Mouse (Mus musculus) left cerebral cortex, adult 2 months (tissue): Measurements from ENCODE around the gene Tdp1. TPM values are rescaled to one million over a fixed set of nuclear protein-coding genes. Genes with fewer than 3 reads are reported as not detected.

Experiments used
- DNase-seq, 2 experiments: peaks; one replicate each; pipeline ENCODE4 v3.0.0; 2021 to 2022; ENCODE audit warnings: low spot score in 2 of 2, mixed read lengths in 1 of 2; ENCODE audit errors: extremely low spot score in 1 of 2
- H3K27ac ChIP-seq: fragments of 200-600 bp; 2 replicates; pipeline ENCODE4 v1.8.1; 2022
- H3K4me3 ChIP-seq: fragments of 200-600 bp; 2 replicates; pipeline ENCODE4 v1.8.1; 2022
- CTCF ChIP-seq: fragments of 200-600 bp; IDR thresholded peaks from 2 replicates; pipeline ENCODE4 v1.8.1; 2022; ENCODE audit warnings: antibody characterized with exemption, mild to moderate bottlenecking, moderate library complexity
- intact Hi-C: fragments of 180-260 bp; cut with DNase I; formaldehyde crosslinking; loops from one replicate; pipeline ENCODE4 v1.15.1; 2025
- total RNA-seq, 2 experiments: library from RNA; stranded (reverse); gene quantifications; 2 replicates each; pipeline ENCODE4 v1.2.3; 2021

Tdp1 gene
- total RNA-seq, 2 experiments from 2014 or later = 24.6 to 26.4 TPM

GRCm38 (mm10) chr12:99859391-99860100 lies 24.8 kb upstream of the Tdp1 start:
- Histone ChIP-seq H3K4me3 (no peak overlapping the region), H3K27ac (no peak overlapping the region)
- TF ChIP-seq CTCF = no peak
- no peak for DNase-seq
- intact Hi-C loops = loop anchor here (2.0 to 5.0 kb wide), 2 partner anchors 762 to 775 kb away; no protein-coding TSS in a partner anchor

DNA sequence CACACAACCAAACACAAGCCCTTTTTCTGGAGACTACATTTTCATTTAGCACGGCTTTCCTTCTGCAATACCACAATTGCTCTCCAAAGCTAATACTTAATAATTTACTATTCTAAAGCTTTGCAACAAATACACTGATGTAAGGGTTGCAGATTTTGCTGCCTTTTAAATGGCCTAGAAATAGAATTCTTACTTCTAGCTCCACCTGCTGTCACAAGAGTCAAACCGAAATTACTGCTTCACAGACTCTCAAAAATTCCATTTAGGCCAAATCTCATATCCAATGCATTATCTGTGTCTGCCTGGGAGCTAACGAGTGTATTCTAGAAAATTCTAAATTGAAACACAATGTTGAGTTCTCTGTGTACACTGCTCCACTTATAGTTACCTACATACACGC lies 23.3 kb upstream of the Tdp1 start:
- intact Hi-C loops = loop anchor here (2.0 to 5.0 kb wide), 2 partner anchors 764 to 776 kb away; no protein-coding TSS in a partner anchor
- Histone ChIP-seq H3K27ac (no peak overlapping the region), H3K4me3 (no peak overlapping the region)
- DNase-seq = no peak
- peak; percentile 61 for TF ChIP-seq CTCF

DNA sequence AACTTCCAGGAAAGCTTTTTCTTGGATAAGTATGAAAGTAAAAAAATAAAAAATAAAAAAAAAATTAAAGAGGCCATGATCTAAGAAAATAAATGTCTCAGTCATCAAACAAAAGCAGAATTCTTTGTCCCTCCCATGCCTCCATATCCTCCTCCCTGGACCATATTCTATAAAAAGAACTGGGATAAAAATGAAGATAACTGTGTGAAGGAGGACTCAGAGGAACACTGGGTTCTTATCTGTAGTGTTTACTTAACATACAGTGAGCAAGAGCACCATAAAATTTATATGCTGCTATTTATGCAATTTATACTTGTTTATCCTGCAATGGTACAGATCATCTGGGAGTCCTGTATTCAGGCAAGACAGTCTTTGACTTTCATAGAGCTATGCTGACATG lies 19.7 kb upstream of the Tdp1 start:
- no peak for TF ChIP-seq CTCF
- H3K27ac ChIP-seq = no peak overlapping the region
- no peak overlapping the region for H3K4me3 ChIP-seq
- no peak for DNase-seq
- intact Hi-C loops = loop anchor here (5.0 kb wide), 1 partner anchor 767 kb away; no protein-coding TSS in a partner anchor

DNA sequence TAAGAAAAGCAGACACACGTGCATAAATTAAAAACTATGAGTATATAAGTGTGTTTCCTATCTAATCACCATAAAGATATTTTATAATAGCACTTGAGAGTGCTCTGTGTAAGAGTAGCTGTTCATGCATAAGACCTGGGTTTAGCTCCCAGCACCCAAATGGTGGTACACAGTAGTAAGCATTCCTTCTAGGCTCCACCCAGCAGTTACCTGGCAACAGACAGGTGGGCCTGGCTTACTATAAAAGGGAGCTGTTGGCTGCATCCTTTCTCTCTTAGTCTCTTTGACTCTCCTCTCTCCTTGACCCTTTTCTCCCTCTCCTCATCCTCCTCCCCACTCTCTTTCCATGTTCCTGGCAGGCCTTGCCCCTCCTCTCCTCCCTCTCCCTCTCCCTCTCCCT lies 15.5 kb upstream of the Tdp1 start:
- TF ChIP-seq CTCF = no peak
- DNase-seq = no peak
- intact Hi-C loops = no loop called here

GRCm38 (mm10) chr12:99873443-99873842 lies 10.9 kb upstream of the Tdp1 start:
- no peak for TF ChIP-seq CTCF

More for the DNA sequence above, 15.5 kb upstream of the Tdp1 start:
- Histone ChIP-seq H3K27ac (no peak overlapping the region), H3K4me3 (no peak overlapping the region)

GRCm38 (mm10) chr12:99874609-99875008 lies 9.7 kb upstream of the Tdp1 start:
- DNase-seq = no peak
- H3K27ac ChIP-seq = no peak overlapping the region
- intact Hi-C loops = no loop called here
- TF ChIP-seq CTCF = no peak
- H3K4me3 ChIP-seq = no peak overlapping the region

More at GRCm38 (mm10) chr12:99873443-99873842, 10.9 kb upstream of the Tdp1 start:
- no peak for DNase-seq
- Histone ChIP-seq H3K4me3 (no peak overlapping the region), H3K27ac (no peak overlapping the region)
- intact Hi-C loops = no loop called here

DNA sequence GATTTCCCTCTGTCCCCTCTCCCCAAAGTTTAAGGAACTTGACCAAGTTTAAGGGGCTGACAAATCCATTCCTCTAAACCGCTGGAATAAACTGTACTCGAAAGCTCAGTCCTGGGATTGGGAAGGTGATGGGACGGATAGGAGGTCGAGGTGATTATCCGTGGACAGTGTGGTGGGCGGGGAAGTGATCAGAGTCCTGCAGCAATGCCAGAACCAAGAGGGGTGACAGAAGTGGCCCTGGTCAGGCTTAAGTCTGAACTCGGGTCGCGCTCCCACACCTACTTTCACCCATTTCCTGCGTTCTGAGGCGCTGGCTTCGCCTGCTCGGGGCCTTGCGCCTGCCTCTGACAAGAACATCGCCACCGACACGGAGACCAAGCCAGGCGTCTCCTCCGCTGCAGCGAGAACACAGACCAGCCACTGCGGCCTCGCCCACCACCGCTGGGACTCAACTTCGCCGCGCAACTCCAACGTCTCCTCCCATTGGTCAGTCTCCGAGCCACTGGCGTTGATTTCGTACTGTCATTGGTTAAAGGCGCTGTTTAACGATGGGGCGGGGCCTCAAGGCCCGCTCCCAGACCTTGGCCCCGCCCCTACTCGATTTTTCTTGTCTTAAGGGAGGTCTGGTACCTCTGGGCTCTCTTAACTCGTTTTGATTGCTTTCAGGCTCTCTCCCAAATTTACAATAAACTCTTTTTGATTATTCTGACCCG lies 1.2 kb upstream of the Tdp1 start:
- DNase-seq = peak; percentile 80 to 84
- no peak overlapping the region for H3K27ac ChIP-seq
- intact Hi-C loops = loop anchor here (5.0 kb wide), 1 partner anchor 321 kb away; the partner anchor contains the start of gene Foxn3

DNA sequence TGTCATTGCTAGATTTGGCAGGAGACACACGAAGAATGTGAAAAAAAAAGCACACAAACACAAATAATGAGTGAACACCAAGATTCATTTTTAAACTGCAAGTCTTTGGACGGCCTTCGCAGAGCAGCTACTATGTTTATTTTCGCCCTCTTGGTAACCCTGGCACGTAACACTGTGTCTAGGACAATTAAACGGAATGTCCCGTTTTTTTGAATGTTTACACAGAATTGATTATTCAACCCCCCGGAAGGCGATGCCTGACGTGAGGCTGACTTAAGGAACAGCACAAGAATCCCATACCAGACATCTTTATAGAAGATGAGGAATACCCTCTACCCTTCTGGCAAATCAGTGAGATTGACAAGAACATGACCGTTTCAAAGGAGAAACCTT lies 608 bp upstream of the Tdp1 start:
- Histone ChIP-seq H3K4me3 (peak overlapping the region; percentile 69), H3K27ac (peak overlapping the region; percentile 80)
- no peak for DNase-seq
- intact Hi-C loops = loop anchor here (5.0 kb wide), 1 partner anchor 321 kb away; the partner anchor contains the start of gene Foxn3
- TF ChIP-seq CTCF = no peak

More for the DNA sequence above, 1.2 kb upstream of the Tdp1 start:
- peak overlapping the region; percentile 69 for H3K4me3 ChIP-seq
- TF ChIP-seq CTCF = no peak; the same call in 1 of the 2 replicates

DNA sequence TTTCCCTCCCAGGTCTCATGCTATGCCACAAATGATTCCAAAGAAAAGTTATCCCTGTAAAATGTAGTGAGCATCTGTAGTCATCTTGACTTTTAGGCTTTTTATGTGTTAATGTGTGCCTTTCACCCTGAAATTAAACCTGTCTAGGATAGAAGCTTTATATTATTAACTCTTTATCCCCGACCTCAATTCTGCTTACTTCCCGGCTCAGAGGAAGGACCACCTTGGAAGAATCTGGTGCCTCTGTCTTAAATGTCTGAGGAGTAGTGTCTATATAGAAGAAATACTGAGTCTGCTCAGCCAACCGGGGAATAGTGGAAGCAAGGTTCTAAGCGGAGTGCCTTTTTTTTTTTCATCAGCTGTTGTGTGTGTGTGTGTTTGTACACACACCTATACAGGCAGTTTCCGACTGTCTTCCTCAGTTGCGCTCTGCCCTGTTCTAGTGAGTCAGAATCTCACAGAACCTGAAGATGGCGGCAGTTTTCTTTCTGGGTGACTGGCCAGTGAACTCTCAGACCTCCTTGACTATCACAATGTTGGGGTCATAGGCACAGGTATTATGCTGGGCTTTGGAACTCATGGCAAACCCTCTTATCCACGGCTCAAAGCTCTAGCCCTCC lies 1.1 kb downstream of the Tdp1 start:
- Histone ChIP-seq H3K27ac (no peak overlapping the region), H3K4me3 (peak overlapping the region; percentile 69)
- intact Hi-C loops = no loop called here
- no peak for DNase-seq
- no peak for TF ChIP-seq CTCF

GRCm38 (mm10) chr12:99897846-99898245 lies 13.5 kb downstream of the Tdp1 start:
- no peak for DNase-seq
- no peak for TF ChIP-seq CTCF
- H3K27ac ChIP-seq = no peak overlapping the region
- intact Hi-C loops = no loop called here
- H3K4me3 ChIP-seq = no peak overlapping the region

GRCm38 (mm10) chr12:99898248-99898870 lies 14.0 kb downstream of the Tdp1 start:
- H3K27ac ChIP-seq = no peak overlapping the region

More at GRCm38 (mm10) chr12:99898248-99898870, 14.0 kb downstream of the Tdp1 start:
- no peak for DNase-seq
- TF ChIP-seq CTCF = no peak
- H3K4me3 ChIP-seq = no peak overlapping the region
- intact Hi-C loops = no loop called here
